Mouse (Mus musculus): Measurements from ENCODE around the gene Cyp2w1. TPM values are rescaled to one million over a fixed set of nuclear protein-coding genes. Genes with fewer than 3 reads are reported as not detected.
A peak's percentile ranks its signal among the peaks of the same experiment; 100 is the strongest.

Gene Cyp2w1
- total and polyA plus RNA-seq, 2 experiments from 2014 or later: not detected

- no peaks in the 10 kb centered on the region for H3K27me3 ChIP-seq (ENCODE audit: insufficient read depth, low read length)
- no peak for DNase-seq (ENCODE audit: low spot score)
- no peak overlapping the region for H3K4me3 ChIP-seq (ENCODE audit: low read length)
- WGBS: 71% methylated on average over 5 of the region's 5 CpGs
- no peak overlapping the region for H3K27ac ChIP-seq
- H3K9ac ChIP-seq (replicated peaks; ENCODE audit: low read length): no peak overlapping the region
- H3K4me2 ChIP-seq (ENCODE audit: low read depth, low read length): no peak overlapping the region
- no peaks in the 10 kb centered on the region for H3K36me3 ChIP-seq (ENCODE audit: insufficient read depth, low read length)
- H3K4me1 ChIP-seq (ENCODE audit: insufficient read depth, low read length): no peaks in the 10 kb centered on the region; the same call in 1 of the 2 replicates
- no peak for TF ChIP-seq CTCF (IDR thresholded peaks at IDR 0.05; ENCODE audit: low read depth)
- ATAC-seq: peak; percentile 11; the same call in 1 of the 2 replicates
- no peaks in the 10 kb centered on the region for H3K9me3 ChIP-seq (ENCODE audit: low read length)
Measured at GRCm38 (mm10) chr5:139398786-139399185, 46.4 kb downstream of the Cyp2w1 start.

GRCm38 (mm10) chr5:139399991-139400390 lies 47.6 kb downstream of the Cyp2w1 start:
- TF ChIP-seq CTCF (IDR thresholded peaks at IDR 0.05; ENCODE audit: low read depth): no peak
- DNase-seq (ENCODE audit: low spot score) (peak; percentile 21), ATAC-seq (no peak)
- H3K9me3 ChIP-seq (ENCODE audit: low read length): no peaks in the 10 kb centered on the region
- no peaks in the 10 kb centered on the region; the same call in 1 of the 2 replicates for H3K4me1 ChIP-seq (ENCODE audit: insufficient read depth, low read length)
- H3K4me3 ChIP-seq (ENCODE audit: low read length): no peak overlapping the region
- no peak overlapping the region for H3K9ac ChIP-seq (replicated peaks; ENCODE audit: low read length)
- H3K27ac ChIP-seq: no peak overlapping the region
- no peaks in the 10 kb centered on the region for H3K36me3 ChIP-seq (ENCODE audit: insufficient read depth, low read length)
- H3K27me3 ChIP-seq (ENCODE audit: insufficient read depth, low read length): no peaks in the 10 kb centered on the region
- 66% methylated on average over 14 of the region's 14 CpGs for whole genome bisulfite sequencing
- H3K4me2 ChIP-seq (ENCODE audit: low read depth, low read length): no peak overlapping the region

- Histone ChIP-seq H3K4me1 (ENCODE audit: insufficient read depth, low read length) (no peaks in the 10 kb centered on the region; the same call in 1 of the 2 replicates), H3K4me3 (ENCODE audit: low read length) (no peak overlapping the region), H3K9ac (replicated peaks; ENCODE audit: low read length) (no peak overlapping the region), H3K36me3 (ENCODE audit: insufficient read depth, low read length) (no peaks in the 10 kb centered on the region), H3K27ac (no peak overlapping the region), H3K9me3 (ENCODE audit: low read length) (no peaks in the 10 kb centered on the region), H3K27me3 (ENCODE audit: insufficient read depth, low read length) (no peaks in the 10 kb centered on the region), H3K4me2 (ENCODE audit: low read depth, low read length) (no peak overlapping the region)
- TF ChIP-seq CTCF (IDR thresholded peaks at IDR 0.05; ENCODE audit: low read depth): no peak
- 83% methylated on average over 2 of the region's 2 CpGs for WGBS
- ATAC-seq: no peak
- no peak for DNase-seq (ENCODE audit: low spot score)
Measured at GRCm38 (mm10) chr5:139402106-139402505, 49.7 kb downstream of the Cyp2w1 start.

- WGBS: 87% methylated on average over 8 of the region's 8 CpGs
- no peak overlapping the region for H3K4me3 ChIP-seq (ENCODE audit: low read length)
- no peaks in the 10 kb centered on the region for H3K27me3 ChIP-seq (ENCODE audit: insufficient read depth, low read length)
- no peak for TF ChIP-seq CTCF (IDR thresholded peaks at IDR 0.05; ENCODE audit: low read depth)
- H3K9me3 ChIP-seq (ENCODE audit: low read length): no peaks in the 10 kb centered on the region
- ATAC-seq (no peak), DNase-seq (ENCODE audit: low spot score) (no peak)
- H3K9ac ChIP-seq (replicated peaks; ENCODE audit: low read length): no peak overlapping the region
- H3K4me2 ChIP-seq (ENCODE audit: low read depth, low read length): no peak overlapping the region
- no peaks in the 10 kb centered on the region for H3K36me3 ChIP-seq (ENCODE audit: insufficient read depth, low read length)
- H3K4me1 ChIP-seq (ENCODE audit: insufficient read depth, low read length): peaks cover 5% of the 10 kb centered on the region; the same call in 1 of the 2 replicates
- H3K27ac ChIP-seq: no peak overlapping the region
Measured at GRCm38 (mm10) chr5:139403692-139404260, 51.4 kb downstream of the Cyp2w1 start.

GRCm38 (mm10) chr5:139404801-139405401 lies 52.5 kb downstream of the Cyp2w1 start, which contains the start of gene C130050O18Rik:
TSS of gene C130050O18Rik (plus strand) at chr5:139405280.
- TF ChIP-seq CTCF (IDR thresholded peaks at IDR 0.05; ENCODE audit: low read depth): no peak
- Histone ChIP-seq H3K27ac (no peak within 1 kb of the TSS; the same call in 1 of the 2 replicates), H3K9me3 (ENCODE audit: low read length) (no peaks in the 10 kb centered on the region), H3K27me3 (ENCODE audit: insufficient read depth, low read length) (no peaks in the 10 kb centered on the region), H3K4me2 (ENCODE audit: low read depth, low read length) (no peak within 1 kb of the TSS), H3K4me1 (ENCODE audit: insufficient read depth, low read length) (0 out of 2 replicates have a peak, but pooled peaks cover 5% of the 10 kb centered on the region), H3K4me3 (ENCODE audit: low read length) (no peak within 1 kb of the TSS), H3K36me3 (ENCODE audit: insufficient read depth, low read length) (no peaks in the 10 kb centered on the region), H3K9ac (replicated peaks; ENCODE audit: low read length) (no peak within 1 kb of the TSS)
- WGBS: 85% methylated on average over 6 of the region's 6 CpGs
- DNase-seq (ENCODE audit: low spot score) (no peak), ATAC-seq (no peak)

GRCm38 (mm10) chr5:139405478-139405877 lies 53.1 kb downstream of the Cyp2w1 start:
- no peak for TF ChIP-seq CTCF (IDR thresholded peaks at IDR 0.05; ENCODE audit: low read depth)
- H3K27me3 ChIP-seq (ENCODE audit: insufficient read depth, low read length): no peaks in the 10 kb centered on the region
- DNase-seq (ENCODE audit: low spot score): no peak
- no peaks in the 10 kb centered on the region for H3K36me3 ChIP-seq (ENCODE audit: insufficient read depth, low read length)
- 78% methylated on average over 7 of the region's 7 CpGs for WGBS
- H3K4me3 ChIP-seq (ENCODE audit: low read length): no peak overlapping the region
- no peaks in the 10 kb centered on the region for H3K9me3 ChIP-seq (ENCODE audit: low read length)
- 0 out of 2 replicates have a peak, but pooled peaks cover 5% of the 10 kb centered on the region for H3K4me1 ChIP-seq (ENCODE audit: insufficient read depth, low read length)
- ATAC-seq: no peak
- H3K4me2 ChIP-seq (ENCODE audit: low read depth, low read length): no peak overlapping the region
- H3K27ac ChIP-seq: no peak overlapping the region; the same call in 1 of the 2 replicates
- H3K9ac ChIP-seq (replicated peaks; ENCODE audit: low read length): no peak overlapping the region

GRCm38 (mm10) chr5:139405953-139406352 lies 53.5 kb downstream of the Cyp2w1 start:
- Histone ChIP-seq H3K9me3 (ENCODE audit: low read length) (no peaks in the 10 kb centered on the region), H3K36me3 (ENCODE audit: insufficient read depth, low read length) (no peaks in the 10 kb centered on the region), H3K4me1 (ENCODE audit: insufficient read depth, low read length) (0 out of 2 replicates have a peak, but pooled peaks cover 5% of the 10 kb centered on the region), H3K27ac (no peak overlapping the region), H3K27me3 (ENCODE audit: insufficient read depth, low read length) (no peaks in the 10 kb centered on the region), H3K9ac (replicated peaks; ENCODE audit: low read length) (no peak overlapping the region), H3K4me3 (ENCODE audit: low read length) (no peak overlapping the region), H3K4me2 (ENCODE audit: low read depth, low read length) (no peak overlapping the region)
- DNase-seq (ENCODE audit: low spot score) (no peak), ATAC-seq (no peak)
- TF ChIP-seq CTCF (IDR thresholded peaks at IDR 0.05; ENCODE audit: low read depth): no peak
- 82% methylated on average over 3 of the region's 3 CpGs for WGBS

MicroRNA genes within 50 kb of the gene (microRNA counts, 519-probe panel; counts per million panel counts)
- not detected for microRNA mmu-miR-339-3p
- not detected for microRNA mmu-miR-339-5p

Small RNA genes within 50 kb of the gene (microRNA-seq; reads per million reads assigned to microRNA genes)
- 343 to 438 reads per million in 2 experiments for gene Mir339

Other genes starting within 250 kb of the Cyp2w1 start
- 264 and 274 TPM in 2 replicates for gene Prkar1b, start 202.6 kb upstream of the Cyp2w1 start, total RNA-seq (2014; rRNA removed)
- 297 and 322 TPM in 2 replicates for gene Prkar1b, start 202.6 kb upstream of the Cyp2w1 start, polyA plus RNA-seq (2015; fragmentation: Nextera tagmentation; extraction: Ambion mirVana)
- gene Dnaaf5, start 202.4 kb upstream of the Cyp2w1 start, total RNA-seq (2014; rRNA removed): 12.8 and 16.3 TPM in 2 replicates
- gene Dnaaf5, start 202.4 kb upstream of the Cyp2w1 start, polyA plus RNA-seq (2015; fragmentation: Nextera tagmentation; extraction: Ambion mirVana): 1.8 and 2.2 TPM in 2 replicates
- 52.7 and 78.5 TPM in 2 replicates for gene Sun1, start 152.0 kb upstream of the Cyp2w1 start, total RNA-seq (2014; rRNA removed)
- 33.9 and 36.2 TPM in 2 replicates for gene Sun1, start 152.0 kb upstream of the Cyp2w1 start, polyA plus RNA-seq (2015; fragmentation: Nextera tagmentation; extraction: Ambion mirVana)
- 49.2 and 52.7 TPM in 2 replicates for gene Get4, start 100.3 kb upstream of the Cyp2w1 start, total RNA-seq (2014; rRNA removed)
- gene Get4, start 100.3 kb upstream of the Cyp2w1 start, polyA plus RNA-seq (2015; fragmentation: Nextera tagmentation; extraction: Ambion mirVana): 136 and 141 TPM in 2 replicates
- gene Adap1, start 27.0 kb upstream of the Cyp2w1 start, total RNA-seq (2014; rRNA removed): 241 and 242 TPM in 2 replicates
- gene Adap1, start 27.0 kb upstream of the Cyp2w1 start, polyA plus RNA-seq (2015; fragmentation: Nextera tagmentation; extraction: Ambion mirVana): 123 and 128 TPM in 2 replicates
- gene Cox19, start 1.2 kb upstream of the Cyp2w1 start, total RNA-seq (2014; rRNA removed): 93.7 and 106 TPM in 2 replicates
- 86.3 and 91.0 TPM in 2 replicates for gene Cox19, start 1.2 kb upstream of the Cyp2w1 start, polyA plus RNA-seq (2015; fragmentation: Nextera tagmentation; extraction: Ambion mirVana)
- 8.1 and 10.1 TPM in 2 replicates for gene Gpr146, start 25.1 kb downstream of the Cyp2w1 start, total RNA-seq (2014; rRNA removed)
- 3.7 and 4.4 TPM in 2 replicates for gene Gpr146, start 25.1 kb downstream of the Cyp2w1 start, polyA plus RNA-seq (2015; fragmentation: Nextera tagmentation; extraction: Ambion mirVana)
- 1.1 TPM in 1 of 2 replicates, not detected in the other for gene C130050O18Rik, start 52.7 kb downstream of the Cyp2w1 start, total RNA-seq (2014; rRNA removed)
- gene C130050O18Rik, start 52.7 kb downstream of the Cyp2w1 start, polyA plus RNA-seq (2015; fragmentation: Nextera tagmentation; extraction: Ambion mirVana): 0.34 TPM in 1 of 2 replicates, not detected in the other
- gene Gper1, start 70.5 kb downstream of the Cyp2w1 start, total RNA-seq (2014; rRNA removed): 5.8 and 9.6 TPM in 2 replicates
- gene Gper1, start 70.5 kb downstream of the Cyp2w1 start, polyA plus RNA-seq (2015; fragmentation: Nextera tagmentation; extraction: Ambion mirVana): 5.6 and 6.2 TPM in 2 replicates
- gene 3110082I17Rik, start 107.9 kb downstream of the Cyp2w1 start, total RNA-seq (2014; rRNA removed): 6.1 and 12.8 TPM in 2 replicates
- gene 3110082I17Rik, start 107.9 kb downstream of the Cyp2w1 start, polyA plus RNA-seq (2015; fragmentation: Nextera tagmentation; extraction: Ambion mirVana): 17.1 and 18.2 TPM in 2 replicates
- gene Zfand2a, start 131.9 kb downstream of the Cyp2w1 start, total RNA-seq (2014; rRNA removed): 55.2 and 61.1 TPM in 2 replicates
- 19.4 and 26.2 TPM in 2 replicates for gene Zfand2a, start 131.9 kb downstream of the Cyp2w1 start, polyA plus RNA-seq (2015; fragmentation: Nextera tagmentation; extraction: Ambion mirVana)
- 31.3 and 47.0 TPM in 2 replicates for gene Uncx, start 190.9 kb downstream of the Cyp2w1 start, total RNA-seq (2014; rRNA removed)
- gene Uncx, start 190.9 kb downstream of the Cyp2w1 start, polyA plus RNA-seq (2015; fragmentation: Nextera tagmentation; extraction: Ambion mirVana): 30.6 and 34.6 TPM in 2 replicates